Mouse (Mus musculus): Measurements from ENCODE around the gene Gabarap. TPM values are rescaled to one million over a fixed set of nuclear protein-coding genes. Genes with fewer than 3 reads are reported as not detected.
A peak's percentile ranks its signal among the peaks of the same experiment; 100 is the strongest.
"Not testable (repeated sequence)": the region's sequence is repeated elsewhere in the genome, so short reads cannot be mapped to it uniquely, and the experiment has no call there.

The Gabarap gene
- polyA plus RNA-seq, 1 experiment from 2014 or later: 262 TPM

DNA sequence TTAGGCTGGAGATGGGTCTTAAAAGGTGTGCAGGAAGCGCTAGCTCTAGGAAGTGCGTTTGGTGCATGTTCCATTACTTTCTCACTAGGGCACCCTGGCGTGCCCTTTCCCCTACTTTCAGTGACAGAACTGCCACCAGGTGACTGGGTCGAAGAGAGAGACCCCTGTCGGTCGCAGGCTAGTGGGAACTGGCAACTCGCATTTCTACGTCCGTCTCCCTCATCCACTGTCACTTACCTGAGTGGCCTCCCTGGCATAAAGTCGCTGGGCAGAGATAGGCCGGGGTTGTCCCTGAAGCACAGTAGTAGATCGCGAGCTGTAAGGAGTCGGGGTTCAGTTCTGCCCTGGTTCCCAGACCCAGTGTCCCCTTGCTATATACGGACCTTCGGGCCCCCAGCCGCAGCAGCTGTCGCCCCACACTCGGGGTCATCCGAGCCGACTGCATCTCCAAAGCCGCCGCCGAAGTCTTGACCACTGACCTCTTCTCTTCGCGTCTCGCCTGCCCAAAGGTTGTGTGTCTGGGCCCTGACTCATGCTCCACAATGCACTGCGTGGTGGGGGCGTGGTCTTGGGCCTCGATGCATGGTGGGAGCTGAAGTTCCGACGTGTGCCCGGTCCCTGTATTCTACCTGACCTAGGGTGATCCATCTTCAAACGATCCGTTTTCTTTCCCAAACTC is 24.1 kb downstream of the Gabarap start, which contains the start of gene Acadvl:
Gene Acadvl (minus strand): TSS at position 532 of the 679 bp plus-strand sequence.
- ATAC-seq (ENCODE audit: insufficient read depth): peak; percentile 84

DNA sequence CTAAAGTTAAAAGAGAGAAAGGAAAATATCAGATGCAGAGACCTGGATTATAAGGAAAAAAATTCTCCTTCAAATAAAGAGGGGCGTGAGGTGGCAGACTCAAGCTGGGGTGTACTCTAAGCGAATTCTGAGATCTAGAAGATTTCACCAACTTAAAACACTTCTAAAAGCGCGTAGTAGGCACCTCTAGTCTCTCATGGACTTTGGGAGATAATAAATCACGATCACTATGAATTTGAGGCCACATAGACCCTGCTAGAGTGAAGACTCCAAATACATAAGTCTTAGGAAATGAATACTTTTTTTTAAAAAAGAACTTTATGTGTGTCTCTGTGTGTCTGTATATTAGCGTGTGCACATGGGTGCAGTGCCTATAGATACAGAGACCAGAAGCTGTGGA is 24.7 kb downstream of the Gabarap start:
- Histone ChIP-seq H3K4me2 (peak overlapping the region; percentile 88), H3K4me1 (replicated peaks) (peaks cover 57% of the 10 kb centered on the region), H3K4me3 (replicated peaks) (peak overlapping the region; percentile 73), H3K27ac (replicated peaks) (no peak overlapping the region), H3K9ac (0 out of 2 replicates have a peak overlapping the region, but pooled peaks have one; percentile 75), H3K27me3 (no peaks in the 10 kb centered on the region), H3K9me3 (replicated peaks) (no peaks in the 10 kb centered on the region), H3K36me3 (replicated peaks) (peaks cover 29% of the 10 kb centered on the region)
- 57% methylated on average over 6 of the region's 6 CpGs for WGBS (ENCODE audit: insufficient replicate concordance)
- ATAC-seq (ENCODE audit: insufficient read depth): no peak

More for the DNA sequence above, 24.1 kb downstream of the Gabarap start, which contains the start of gene Acadvl:
- peak within 1 kb of the TSS; percentile 75 for H3K9ac ChIP-seq
- no peaks in the 10 kb centered on the region for H3K9me3 ChIP-seq (replicated peaks)
- H3K27me3 ChIP-seq: no peaks in the 10 kb centered on the region
- WGBS (ENCODE audit: insufficient replicate concordance): under 1% methylated on average over 35 of the region's 35 CpGs
- peak within 1 kb of the TSS; percentile 76 for H3K27ac ChIP-seq (replicated peaks)
- peaks cover 36% of the 10 kb centered on the region for H3K36me3 ChIP-seq (replicated peaks)
- H3K4me2 ChIP-seq: peak within 1 kb of the TSS; percentile 88
- H3K4me3 ChIP-seq (replicated peaks): peak within 1 kb of the TSS; percentile 73
- H3K4me1 ChIP-seq (replicated peaks): peaks cover 50% of the 10 kb centered on the region

DNA sequence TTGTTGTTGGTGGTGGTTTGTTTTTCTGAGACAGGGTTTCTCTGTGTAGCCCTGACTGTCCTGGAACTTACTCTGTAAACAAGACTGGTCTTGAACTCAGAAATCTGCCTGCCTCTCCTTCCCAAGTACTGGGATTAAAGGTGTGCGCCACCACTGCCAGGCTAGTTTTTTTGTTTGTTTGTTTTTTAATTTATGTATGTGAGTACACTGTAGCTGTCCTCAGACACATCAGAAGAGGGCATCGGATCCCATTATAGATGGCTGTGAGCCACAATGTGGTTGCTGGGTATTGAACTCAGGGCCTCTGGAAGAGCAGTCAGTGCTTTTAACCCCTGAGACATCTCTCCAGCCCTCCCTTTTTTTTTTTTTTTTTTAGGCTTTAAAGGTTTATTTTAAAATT is 25.2 kb downstream of the Gabarap start:
- not testable (repeated sequence) for H3K4me2 ChIP-seq; H3K9ac ChIP-seq; H3K27me3 ChIP-seq; ATAC-seq (ENCODE audit: insufficient read depth); H3K9me3 ChIP-seq (replicated peaks); H3K27ac ChIP-seq (replicated peaks); H3K4me3 ChIP-seq (replicated peaks)
- peaks cover 24% of the 10 kb centered on the region for H3K36me3 ChIP-seq (replicated peaks)
- WGBS (ENCODE audit: insufficient replicate concordance): 74% methylated on average over 2 of the region's 2 CpGs
- peaks cover 62% of the 10 kb centered on the region for H3K4me1 ChIP-seq (replicated peaks)

GRCm38 (mm10) chr11:70016669-70017068 is 25.7 kb downstream of the Gabarap start, which contains the start of gene Dlg4:
Dlg4 (plus strand) TSS chr11:70016942.
- Histone ChIP-seq H3K27ac (replicated peaks) (no peak within 1 kb of the TSS), H3K9me3 (replicated peaks) (no peaks in the 10 kb centered on the region), H3K4me3 (replicated peaks) (peak within 1 kb of the TSS; percentile 47), H3K4me1 (replicated peaks) (peaks cover 67% of the 10 kb centered on the region), H3K27me3 (peaks cover 3% of the 10 kb centered on the region; the same call in 1 of the 2 replicates), H3K4me2 (peak within 1 kb of the TSS; percentile 88; the same call in 1 of the 2 replicates), H3K36me3 (replicated peaks) (peaks cover 19% of the 10 kb centered on the region), H3K9ac (no peak within 1 kb of the TSS; the same call in 1 of the 2 replicates)
- 55% methylated on average over 3 of the region's 3 CpGs for WGBS (ENCODE audit: insufficient replicate concordance)
- ATAC-seq (ENCODE audit: insufficient read depth): no peak

DNA sequence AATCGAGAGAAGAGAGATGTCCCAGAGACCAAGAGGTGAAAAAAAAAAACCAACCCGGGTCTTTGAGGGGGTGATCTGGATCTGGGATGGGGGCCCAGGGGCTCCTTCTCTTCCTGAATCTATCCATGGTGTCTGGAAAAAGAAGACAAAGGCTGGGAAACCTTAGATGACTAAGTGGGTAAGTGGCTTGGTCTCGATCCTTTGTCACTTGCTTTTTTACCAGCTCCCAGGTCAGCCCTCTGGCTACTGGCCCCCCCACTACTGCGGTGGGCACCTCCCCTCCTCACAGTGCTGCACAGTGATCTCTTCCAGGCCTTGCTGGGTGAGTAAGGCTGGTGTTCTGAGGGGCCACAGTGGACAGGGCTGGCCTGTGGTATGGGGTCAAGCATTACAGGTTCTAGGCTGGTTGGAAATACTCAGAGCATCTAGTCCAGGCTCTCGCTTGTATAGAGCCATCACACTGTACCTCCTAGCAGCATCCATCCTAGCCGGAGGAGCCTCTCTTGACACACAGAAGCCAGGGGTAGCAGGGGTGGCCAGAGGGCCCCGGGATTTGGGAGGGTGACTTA is 26.3 kb downstream of the Gabarap start:
- 50% methylated on average over 7 of the region's 7 CpGs for WGBS (ENCODE audit: insufficient replicate concordance)

GRCm38 (mm10) chr11:70018131-70018990 is 27.4 kb downstream of the Gabarap start:
- Histone ChIP-seq H3K4me3 (replicated peaks) (peak overlapping the region; percentile 47), H3K4me1 (replicated peaks) (peaks cover 67% of the 10 kb centered on the region), H3K36me3 (replicated peaks) (peaks cover 2% of the 10 kb centered on the region; the same call in 1 of the 2 replicates), H3K27ac (replicated peaks) (no peak overlapping the region), H3K4me2 (peak overlapping the region; percentile 60), H3K27me3 (peaks cover 20% of the 10 kb centered on the region), H3K9me3 (replicated peaks) (no peaks in the 10 kb centered on the region), H3K9ac (0 out of 2 replicates have a peak overlapping the region, but pooled peaks have one; percentile 21)
- WGBS (ENCODE audit: insufficient replicate concordance): 1% methylated on average over 25 of the region's 25 CpGs
- ATAC-seq (ENCODE audit: insufficient read depth): no peak

More for the DNA sequence above, 26.3 kb downstream of the Gabarap start:
- no peak overlapping the region for H3K27ac ChIP-seq (replicated peaks)
- H3K9me3 ChIP-seq (replicated peaks): no peaks in the 10 kb centered on the region
- no peak overlapping the region for H3K4me2 ChIP-seq
- peaks cover 13% of the 10 kb centered on the region for H3K36me3 ChIP-seq (replicated peaks)
- peaks cover 9% of the 10 kb centered on the region for H3K27me3 ChIP-seq
- peaks cover 67% of the 10 kb centered on the region for H3K4me1 ChIP-seq (replicated peaks)
- H3K9ac ChIP-seq: no peak overlapping the region; the same call in 1 of the 2 replicates
- ATAC-seq (ENCODE audit: insufficient read depth): no peak
- no peak overlapping the region for H3K4me3 ChIP-seq (replicated peaks)

- H3K4me1 ChIP-seq (replicated peaks): peaks cover 58% of the 10 kb centered on the region
- H3K9ac ChIP-seq: no peak overlapping the region
- H3K4me3 ChIP-seq (replicated peaks): no peak overlapping the region
These were observed 28.6 kb downstream of the Gabarap start for GRCm38 (mm10) chr11:70019495-70020021.

GRCm38 (mm10) chr11:70020022-70020631 is 29.2 kb downstream of the Gabarap start:
- Histone ChIP-seq H3K9me3 (replicated peaks) (no peaks in the 10 kb centered on the region), H3K27ac (replicated peaks) (0 out of 2 replicates have a peak overlapping the region, but pooled peaks have one; percentile 11), H3K4me1 (replicated peaks) (peaks cover 52% of the 10 kb centered on the region), H3K9ac (no peak overlapping the region), H3K36me3 (replicated peaks) (no peaks in the 10 kb centered on the region), H3K4me3 (replicated peaks) (no peak overlapping the region; the same call in 1 of the 2 replicates), H3K4me2 (peak overlapping the region; percentile 83), H3K27me3 (peaks cover 38% of the 10 kb centered on the region)
- WGBS (ENCODE audit: insufficient replicate concordance): 24% methylated on average over 8 of the region's 8 CpGs
- no peak for ATAC-seq (ENCODE audit: insufficient read depth)

More at GRCm38 (mm10) chr11:70019495-70020021, 28.6 kb downstream of the Gabarap start:
- H3K4me2 ChIP-seq: no peak overlapping the region
- no peak for ATAC-seq (ENCODE audit: insufficient read depth)
- WGBS (ENCODE audit: insufficient replicate concordance): 22% methylated on average over 1 of the region's 2 CpGs
- no peaks in the 10 kb centered on the region for H3K36me3 ChIP-seq (replicated peaks)
- no peak overlapping the region for H3K27ac ChIP-seq (replicated peaks)
- H3K27me3 ChIP-seq: peaks cover 32% of the 10 kb centered on the region
- no peaks in the 10 kb centered on the region for H3K9me3 ChIP-seq (replicated peaks)

DNA sequence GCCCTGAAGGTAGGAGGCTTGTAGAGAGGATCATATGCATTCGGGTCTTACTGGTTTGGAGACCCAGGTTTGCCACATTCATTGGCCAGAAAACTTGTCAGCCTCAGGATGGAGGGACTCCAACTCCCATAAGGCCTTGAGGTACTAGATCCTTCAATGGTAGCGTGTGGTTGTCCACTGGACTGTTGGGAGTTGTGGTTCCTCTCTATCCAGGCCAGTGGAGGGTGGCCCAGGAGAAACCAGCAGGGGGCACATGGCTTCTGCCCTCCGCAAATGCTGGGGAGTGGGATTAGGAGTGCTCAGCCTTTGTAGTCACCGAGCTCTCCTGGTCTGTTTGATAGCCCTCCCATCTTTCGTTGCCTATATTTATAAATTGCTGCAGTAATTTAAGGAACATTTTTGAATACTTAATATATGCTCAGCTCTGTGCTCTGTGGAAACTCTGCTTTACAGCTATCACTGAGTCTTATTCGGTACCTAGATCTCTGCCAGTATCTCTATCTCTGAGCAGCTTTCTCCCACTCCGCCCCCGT is 29.9 kb downstream of the Gabarap start:
- peaks cover 47% of the 10 kb centered on the region for H3K4me1 ChIP-seq (replicated peaks)
- H3K9ac ChIP-seq: peak overlapping the region; percentile 16; the same call in 1 of the 2 replicates
- WGBS (ENCODE audit: insufficient replicate concordance): 0% methylated on average over 8 of the region's 8 CpGs

More for the DNA sequence above, 29.9 kb downstream of the Gabarap start:
- peak overlapping the region; percentile 65 for H3K4me3 ChIP-seq (replicated peaks)
- H3K9me3 ChIP-seq (replicated peaks): no peaks in the 10 kb centered on the region
- H3K27ac ChIP-seq (replicated peaks): peak overlapping the region; percentile 60
- H3K27me3 ChIP-seq: peaks cover 44% of the 10 kb centered on the region
- H3K36me3 ChIP-seq (replicated peaks): no peaks in the 10 kb centered on the region
- ATAC-seq (ENCODE audit: insufficient read depth): peak; percentile 80
- peak overlapping the region; percentile 83 for H3K4me2 ChIP-seq
